Mouse (Mus musculus): ENCODE measurements at regions not wholly inside any gene's neighbourhood (a gene's known extent, or its start where the extent isn't known, plus 50 kb on each side); places are given as distances from the start of the nearest gene placed in this dataset.

DNA sequence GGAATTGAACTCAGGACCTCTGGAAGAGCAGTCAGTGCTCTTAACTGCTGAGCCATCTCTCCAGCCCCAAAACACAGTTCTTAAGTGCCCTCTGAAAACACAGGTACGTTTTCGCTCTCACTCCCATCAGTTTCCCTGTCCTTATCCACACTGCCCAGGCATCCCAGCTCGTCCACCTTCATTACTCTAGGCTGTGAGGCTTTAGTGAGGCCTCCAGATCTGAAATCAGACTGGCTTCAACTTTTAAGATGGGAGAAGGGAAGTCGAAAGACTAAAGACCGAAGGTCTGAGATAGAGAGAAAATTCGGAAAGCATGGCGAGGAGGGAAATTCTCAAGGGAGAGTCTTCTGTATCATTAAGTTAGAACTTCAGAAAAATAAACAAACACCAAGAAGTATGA, 54.8 kb upstream of the Tet2 start:
- no peak for DNase-seq (ENCODE audit: low spot score in 2 of 2)

DNA sequence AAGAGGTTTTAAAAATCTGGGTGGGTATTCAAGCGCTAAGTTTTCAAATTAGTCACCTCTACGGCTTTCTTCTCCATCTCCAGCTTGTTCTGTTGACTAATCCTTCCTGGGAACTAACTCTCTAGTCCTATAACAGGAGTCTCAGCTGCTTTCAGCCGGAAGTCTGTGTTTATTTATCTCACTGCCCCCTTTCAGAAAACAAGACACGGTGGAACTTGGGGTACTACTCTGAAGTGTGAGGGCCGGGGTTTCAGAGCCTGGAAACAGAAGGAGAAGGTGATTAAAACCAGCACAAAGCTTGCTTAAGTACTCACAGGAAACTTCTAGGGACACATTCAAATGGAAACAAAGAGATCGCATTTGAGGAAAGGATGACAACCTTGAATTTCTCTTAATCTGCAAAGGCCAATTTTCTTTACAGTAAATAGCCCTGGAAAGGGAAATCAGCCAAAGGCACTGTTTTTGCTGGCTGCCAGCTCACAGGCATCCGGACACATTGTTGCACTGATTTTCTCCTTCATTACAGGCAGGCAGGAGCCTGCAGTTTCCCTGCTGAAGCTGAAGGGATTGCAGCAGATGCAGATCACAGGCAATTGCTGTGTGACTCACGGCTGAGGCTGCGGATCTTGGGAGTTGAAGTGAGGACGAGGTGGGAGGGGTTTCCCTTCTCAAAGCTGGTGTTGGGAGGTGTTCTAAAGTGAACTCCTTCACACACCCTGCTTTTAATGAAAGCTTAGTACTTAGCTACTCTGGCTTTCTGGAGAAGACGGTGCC, 55.7 kb upstream of the Tet2 start:
- DNase-seq (ENCODE audit: low spot score in 2 of 2): peak in 1 of 2 experiments; percentile 31

DNA sequence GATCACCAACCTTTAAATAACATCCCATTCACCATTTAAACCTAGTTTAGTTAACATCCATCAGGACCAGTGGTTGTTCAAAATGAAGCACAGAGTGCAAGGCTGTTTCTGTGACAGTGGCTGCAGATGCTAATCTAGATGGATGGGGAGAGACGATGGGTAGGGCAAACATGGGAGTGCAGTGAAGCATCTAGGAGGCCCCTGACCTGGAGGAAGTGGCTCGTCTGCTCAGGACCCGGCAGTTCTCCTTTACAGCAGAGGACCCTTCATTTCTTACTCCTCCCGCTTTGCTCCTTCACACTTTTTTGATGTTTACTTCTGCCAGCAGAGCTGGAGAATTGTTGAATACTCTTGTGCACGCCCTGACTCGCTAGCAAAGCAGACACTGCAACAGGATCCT, 60.5 kb upstream of the Tet2 start:
- no peak for DNase-seq (ENCODE audit: low spot score in 2 of 2)

DNA sequence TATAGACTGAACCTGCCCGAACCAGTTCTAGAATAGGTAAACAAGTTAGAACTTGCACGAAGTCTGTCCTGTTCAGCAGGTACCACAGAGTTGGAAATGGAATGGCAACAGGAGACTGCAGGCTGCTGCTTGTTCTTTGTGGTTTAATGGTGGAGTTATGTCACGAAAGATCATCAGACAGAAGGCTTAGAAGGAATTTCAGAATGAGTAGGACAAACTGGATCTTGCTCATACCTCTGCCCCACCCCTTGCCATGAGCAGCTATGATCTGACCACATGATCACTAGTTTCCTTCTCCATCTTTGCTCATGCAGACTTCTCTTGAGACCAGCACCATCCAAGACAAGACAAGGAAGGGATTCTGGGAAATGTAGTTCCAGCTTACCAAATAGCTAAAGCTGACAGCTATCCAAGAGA, 63.9 kb upstream of the Tet2 start:
- no peak for DNase-seq (ENCODE audit: low spot score in 2 of 2)

DNA sequence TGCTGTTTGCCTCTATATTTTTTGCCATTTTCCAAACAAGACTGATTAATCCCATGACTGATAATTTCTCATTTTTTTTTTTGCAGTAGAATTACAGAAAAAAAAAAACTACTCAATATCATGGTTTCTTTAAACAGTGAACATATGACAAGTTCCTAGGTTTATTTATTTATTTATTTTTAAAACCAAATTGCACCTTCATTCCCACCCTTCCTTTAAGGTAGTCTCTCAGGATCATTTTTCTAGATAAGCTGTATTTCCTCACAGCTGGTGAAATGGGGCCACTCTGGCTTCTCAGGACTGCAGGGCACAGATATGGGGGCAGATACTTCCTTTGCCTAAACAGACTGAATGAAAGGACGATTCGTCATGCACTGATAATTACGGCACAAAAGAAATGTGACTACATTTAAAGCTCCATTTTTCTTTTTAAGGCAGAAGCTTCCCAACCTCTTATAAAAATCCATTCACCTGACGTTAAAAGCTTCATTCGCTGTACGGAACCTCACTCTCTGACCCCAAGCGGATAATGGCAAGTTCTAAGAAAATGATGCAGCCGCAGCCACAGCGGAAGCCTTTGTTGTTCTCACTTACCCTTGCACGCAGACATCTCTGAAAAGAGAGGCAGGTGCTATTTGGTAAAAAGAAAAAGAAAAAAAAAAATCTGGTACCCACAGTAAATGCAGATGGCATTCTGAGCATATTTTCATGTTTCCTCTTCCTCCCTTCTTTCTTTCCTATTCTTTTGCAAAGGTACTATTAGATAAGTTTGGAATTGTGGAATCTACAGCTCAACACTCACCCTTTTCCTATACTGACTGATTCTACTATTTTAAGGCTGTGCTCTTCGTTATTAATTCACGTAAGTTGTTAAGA, 69.1 kb upstream of the Tet2 start:
- DNase-seq (ENCODE audit: low spot score in 2 of 2): no peak

DNA sequence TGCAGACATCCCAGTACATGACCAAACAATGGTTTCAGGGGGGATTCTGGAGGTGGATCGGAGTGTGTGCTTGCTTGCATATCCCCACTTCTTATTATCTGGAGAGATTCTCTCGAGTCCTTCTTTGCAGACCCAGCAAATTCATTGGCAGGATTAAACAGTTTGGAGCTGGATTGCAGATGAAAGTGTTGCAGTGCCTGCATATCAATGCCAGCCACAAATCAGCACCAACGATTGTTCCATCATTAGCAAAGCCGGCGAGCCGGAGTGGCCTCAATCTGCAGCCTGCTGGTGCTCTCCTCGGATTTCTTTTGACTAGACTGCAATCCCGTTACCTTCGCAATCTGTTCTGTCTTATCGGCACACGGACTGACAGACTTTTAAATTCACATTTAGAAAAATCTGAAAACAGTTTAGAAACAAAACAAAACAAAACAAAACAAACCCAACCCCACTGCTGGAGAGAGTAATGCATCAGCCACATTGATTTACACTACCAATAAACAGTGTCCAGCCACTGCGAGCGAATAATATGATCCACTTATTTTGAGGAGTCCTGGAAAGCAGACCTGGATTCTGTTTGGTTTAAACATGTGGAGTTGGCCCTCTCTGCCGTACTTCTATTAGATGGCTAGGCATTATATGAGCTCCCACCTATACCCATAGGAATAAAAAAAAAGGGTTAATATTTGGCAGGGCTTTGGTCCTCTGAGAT, 69.9 kb upstream of the Tet2 start:
- no peak for DNase-seq (ENCODE audit: low spot score in 2 of 2)

DNA sequence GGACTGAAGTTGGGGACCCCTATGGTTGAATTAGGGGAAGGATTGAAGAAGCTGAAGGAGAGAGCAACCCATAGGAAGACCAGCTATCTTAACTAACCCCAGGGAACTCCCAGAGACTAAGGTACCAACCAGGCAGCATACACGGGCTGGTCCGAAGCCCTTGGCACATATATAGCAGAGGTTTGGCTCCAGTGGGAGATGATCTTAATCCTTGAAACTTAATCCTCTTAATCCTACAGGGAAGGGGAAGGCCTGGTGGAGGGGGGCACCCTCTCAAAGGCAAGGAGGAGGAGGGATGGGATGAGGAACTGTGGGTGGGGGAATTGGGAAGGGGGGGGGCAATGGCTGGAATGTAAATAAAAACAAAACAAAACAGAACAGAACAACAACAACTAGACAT, 72.1 kb upstream of the Tet2 start:
- no peak for DNase-seq (ENCODE audit: low spot score in 2 of 2)

DNA sequence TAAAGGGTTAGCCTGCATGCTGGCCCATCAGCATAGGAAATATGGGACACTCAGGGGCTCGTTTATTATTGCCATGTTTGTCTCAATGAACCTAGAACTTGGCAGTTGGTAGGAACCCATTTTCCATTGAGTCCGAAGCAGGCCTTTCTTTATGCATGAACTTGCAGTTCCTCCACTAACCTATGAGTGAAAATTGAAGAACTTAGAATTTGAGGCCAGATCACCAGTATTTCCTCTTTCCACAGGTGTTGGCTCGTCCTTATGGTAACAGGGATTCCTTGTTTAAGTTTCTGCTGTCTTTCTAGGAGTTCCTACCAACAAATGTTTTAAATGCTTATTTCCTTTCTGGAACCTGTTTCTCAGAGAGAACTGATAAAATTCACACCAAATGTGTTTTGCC, 73.6 kb upstream of the Tet2 start:
- no peak for DNase-seq (ENCODE audit: low spot score in 2 of 2)

DNA sequence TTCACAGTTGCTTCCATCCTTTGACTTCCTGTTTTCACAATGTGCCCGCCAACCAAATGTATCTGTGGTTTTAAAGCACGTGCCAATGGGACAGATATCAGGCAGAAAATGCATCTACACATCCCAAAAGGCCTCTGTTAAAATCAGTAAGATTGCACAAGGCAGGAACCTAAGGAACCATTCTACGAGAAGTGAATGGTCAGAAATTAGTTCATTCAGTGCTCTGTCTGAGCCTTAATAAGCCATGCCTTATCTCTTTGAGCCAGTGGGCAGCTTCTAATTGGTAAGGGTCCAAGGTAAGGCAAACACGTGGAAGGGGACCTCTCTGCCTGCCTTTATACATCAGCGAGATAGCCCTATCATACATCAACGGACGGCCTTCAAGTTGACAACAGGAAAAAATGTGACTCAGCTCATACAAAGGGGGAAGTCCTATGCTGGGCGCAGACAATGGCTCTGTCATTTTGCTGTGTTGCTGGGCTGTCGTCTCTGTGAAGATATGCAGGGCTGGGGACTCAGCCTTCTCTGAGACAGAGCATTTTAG, 78.3 kb upstream of the Tet2 start:
- no peak for DNase-seq (ENCODE audit: low spot score in 2 of 2)

DNA sequence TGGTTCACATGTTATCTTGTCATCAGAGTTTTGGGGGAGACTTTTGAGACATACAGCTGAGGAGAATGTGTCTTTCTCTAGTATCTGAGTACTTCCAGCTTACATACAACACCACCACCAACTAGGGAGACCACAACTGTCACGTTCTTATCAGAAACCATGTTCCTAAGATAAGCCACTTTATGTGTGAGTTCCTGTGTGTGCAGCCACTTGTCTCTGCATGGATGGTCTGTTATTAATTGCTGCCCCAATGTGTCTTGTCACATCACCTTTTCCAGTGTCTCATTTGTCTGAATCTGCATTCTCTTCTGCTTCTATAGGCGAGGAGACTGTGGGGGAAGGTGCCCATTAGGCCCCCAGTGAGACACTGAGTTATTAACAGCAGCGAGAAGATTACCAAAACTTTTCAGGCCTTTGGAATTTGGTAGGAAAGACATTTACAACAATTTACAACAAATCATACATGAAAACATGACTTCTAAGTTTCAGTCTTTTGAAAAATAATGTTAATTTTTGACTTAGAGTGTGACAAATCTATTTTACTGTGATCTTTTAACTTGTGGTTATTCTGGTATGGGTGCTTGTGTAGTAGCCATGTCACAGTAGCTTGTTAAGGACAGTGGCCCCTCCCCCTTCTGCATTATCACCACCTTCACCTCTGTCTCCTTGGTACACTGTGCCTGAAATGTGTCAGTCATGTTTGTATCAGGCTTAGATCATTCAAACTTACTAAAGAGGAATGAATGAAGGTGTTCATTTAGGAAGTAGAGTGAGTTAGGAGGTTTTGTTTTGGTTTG, 79.3 kb upstream of the Tet2 start:
- DNase-seq (ENCODE audit: low spot score in 2 of 2): no peak

DNA sequence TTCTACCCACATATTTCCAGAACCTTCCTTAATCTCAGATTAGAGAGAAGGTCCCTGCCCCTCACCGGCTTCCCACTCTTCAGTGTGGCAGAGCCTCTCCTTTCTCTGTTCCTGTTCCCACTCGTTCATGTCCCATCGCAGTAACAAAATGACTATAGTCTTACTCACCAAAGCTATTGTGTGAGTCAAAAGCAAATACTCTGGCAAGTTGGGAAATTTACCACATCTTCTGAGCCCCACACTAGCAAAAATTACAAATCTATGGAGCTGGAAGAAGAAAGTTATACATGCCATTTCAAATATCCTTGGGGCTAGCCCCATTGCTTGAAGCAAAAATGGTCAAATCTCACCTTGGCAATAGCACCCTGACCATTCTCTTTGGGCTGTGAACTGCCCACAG, 80.1 kb upstream of the Tet2 start:
- DNase-seq (ENCODE audit: low spot score in 2 of 2): no peak

DNA sequence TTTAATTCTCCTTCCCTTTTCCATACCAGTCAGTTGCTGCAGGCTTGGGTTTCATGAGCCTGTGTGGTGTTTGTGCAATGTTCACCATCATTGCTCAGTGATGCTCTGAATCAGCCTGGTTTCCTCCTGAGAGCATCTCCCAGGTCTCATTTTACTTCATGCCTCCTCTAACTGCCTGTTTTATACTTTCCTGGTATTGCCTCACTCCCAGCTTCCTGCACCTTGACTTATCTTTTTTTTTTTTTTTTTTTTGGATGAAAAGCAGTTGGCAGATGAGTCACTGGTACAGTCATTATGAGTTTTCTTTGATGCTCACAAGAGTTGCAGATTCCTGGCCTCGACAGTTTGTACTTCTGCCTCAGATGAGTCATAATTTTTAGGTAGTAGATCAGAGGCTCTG, 81.5 kb upstream of the Tet2 start:
- DNase-seq (ENCODE audit: low spot score in 2 of 2): no peak

DNA sequence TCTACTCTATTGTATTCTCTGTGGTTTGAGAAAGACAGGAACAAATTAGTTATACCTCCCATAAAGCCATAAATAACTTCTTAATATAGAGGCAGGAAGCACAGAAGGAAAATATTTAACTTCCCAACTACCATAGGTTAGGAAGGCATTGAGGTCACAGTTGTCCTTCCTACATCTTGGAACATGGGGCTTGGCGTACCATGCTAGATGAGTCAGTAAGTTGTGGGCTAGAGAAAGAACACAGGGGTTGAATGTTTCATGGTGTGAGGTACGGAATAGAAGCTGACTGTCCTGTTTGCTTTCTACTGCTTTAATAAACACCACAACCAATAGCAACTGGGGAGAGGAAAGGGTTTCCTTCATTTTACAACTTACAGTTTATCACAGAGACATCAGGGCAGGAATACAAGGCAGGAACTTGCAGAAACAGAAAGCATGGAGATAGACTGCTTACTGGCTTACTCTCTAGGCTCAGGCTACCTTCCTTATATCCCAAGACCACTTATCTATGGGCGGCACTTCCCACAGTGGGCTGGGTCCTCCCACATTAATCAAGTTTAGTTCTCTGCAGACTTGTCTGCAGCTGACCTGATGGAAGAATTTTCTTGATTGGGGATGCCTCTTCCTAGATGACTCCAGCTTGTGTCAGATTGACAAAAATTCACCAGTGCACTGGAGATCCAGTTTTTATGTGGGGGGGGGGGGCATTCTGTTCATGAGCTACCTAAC, 82.3 kb upstream of the Tet2 start:
- DNase-seq (ENCODE audit: low spot score in 2 of 2): no peak

DNA sequence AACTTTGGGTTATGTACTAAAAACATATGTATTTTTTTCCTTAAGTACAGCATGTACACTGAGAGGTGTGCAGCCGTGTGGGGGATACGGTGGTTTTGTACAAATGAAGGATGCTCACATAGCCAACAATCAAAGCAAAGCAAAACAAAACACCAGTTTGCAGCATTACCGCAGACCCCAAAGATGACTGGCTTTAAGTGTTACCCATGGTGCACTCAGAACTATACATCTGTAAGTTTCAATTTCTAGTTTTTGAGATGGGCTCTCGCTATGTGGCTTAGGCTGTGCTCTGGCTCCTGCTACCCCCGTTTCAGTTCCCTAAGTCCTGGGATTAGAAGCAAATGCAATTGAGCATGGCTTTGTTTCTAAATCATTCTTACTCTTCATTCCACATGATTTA, 89.4 kb upstream of the Tet2 start:
- DNase-seq (ENCODE audit: low spot score in 2 of 2): no peak

DNA sequence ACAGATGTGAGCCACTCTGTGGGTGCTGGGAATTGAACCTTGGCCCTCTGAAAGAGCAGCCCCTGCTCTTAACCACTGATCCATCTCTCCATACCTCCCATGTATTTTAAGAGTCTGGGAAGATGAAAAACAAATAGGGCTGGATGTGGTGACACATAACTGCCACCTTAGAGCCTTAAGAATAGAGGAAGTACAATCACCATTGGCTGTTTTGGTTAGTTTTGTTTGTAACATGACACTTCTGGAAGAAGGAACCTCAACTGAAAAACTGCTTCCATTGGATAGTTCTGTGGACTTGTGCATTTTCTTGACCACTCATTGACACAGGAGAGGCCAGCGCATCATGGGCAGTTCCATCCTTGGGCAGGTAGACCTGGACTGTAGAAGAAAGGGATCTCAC, 100.7 kb upstream of the Tet2 start:
- no peak for DNase-seq (ENCODE audit: low spot score in 2 of 2)

DNA sequence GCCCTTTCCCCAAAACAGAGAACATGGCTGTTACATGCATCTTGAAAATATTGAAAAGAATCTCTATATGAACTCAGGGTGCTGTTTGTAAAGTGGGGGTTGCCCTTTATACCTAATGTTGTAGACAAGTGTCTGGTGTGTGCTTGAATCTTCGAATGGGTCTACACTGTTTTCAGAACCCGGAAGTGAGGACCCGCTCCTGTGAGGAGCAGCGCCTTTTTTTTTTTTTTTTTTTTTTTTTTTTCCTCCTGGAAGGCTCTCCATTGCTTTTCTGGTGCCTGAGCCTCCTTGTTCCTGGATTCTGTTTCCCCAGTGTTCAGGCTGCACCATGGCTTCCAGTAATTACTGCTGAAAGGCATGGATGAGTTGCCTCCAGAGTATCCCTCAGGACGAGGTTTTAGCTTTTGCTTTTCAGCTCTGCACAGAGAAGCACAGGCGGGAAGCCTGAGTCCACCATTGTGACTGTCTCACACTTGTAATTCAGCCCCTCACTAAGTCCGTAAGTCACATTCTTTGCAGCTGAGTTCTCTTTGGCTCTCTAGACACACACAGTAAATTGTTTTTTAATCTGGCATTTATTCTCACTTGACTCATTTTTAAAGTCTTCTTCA, 101.6 kb upstream of the Tet2 start:
- no peak for DNase-seq (ENCODE audit: low spot score in 2 of 2)

DNA sequence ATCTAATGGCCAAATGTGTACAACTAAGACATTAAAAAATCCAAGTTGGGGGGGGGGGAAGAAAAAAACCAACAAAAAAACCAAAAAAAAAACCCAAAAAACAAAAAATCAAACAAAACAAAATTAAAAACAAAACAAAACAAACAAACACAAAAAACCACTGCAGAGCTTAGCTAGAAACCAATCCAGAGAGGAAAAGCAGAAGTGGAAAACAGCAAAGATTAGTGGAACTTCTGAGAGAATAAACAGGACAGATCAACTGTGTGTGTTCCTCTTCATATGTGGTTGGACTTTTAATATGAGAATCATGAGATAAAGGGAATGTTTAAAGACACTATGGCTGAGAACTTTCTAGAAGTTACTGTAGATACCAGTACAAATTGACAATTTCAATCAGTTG, 105.1 kb upstream of the Tet2 start:
- DNase-seq (ENCODE audit: low spot score in 2 of 2): no peak

DNA sequence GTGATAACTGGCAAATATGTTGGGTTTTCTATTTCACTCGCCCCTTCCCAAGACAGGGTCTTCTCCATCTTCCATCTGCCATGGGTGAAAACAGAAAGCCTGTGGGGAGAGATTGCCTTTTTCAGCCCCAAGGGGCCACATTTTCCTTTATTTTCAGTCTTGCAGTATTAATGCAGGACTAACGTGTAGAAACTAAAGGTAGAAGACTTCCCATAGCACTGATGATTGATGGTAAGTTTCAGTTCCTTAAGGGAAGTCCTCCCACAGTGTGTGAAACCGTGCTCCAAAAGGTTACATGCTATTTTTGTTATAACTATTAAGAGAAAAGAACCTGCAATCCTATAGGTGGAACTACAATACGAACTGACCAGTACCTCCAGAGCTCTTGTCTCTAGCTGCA, 107.1 kb upstream of the Tet2 start:
- no peak for DNase-seq (ENCODE audit: low spot score in 2 of 2)

DNA sequence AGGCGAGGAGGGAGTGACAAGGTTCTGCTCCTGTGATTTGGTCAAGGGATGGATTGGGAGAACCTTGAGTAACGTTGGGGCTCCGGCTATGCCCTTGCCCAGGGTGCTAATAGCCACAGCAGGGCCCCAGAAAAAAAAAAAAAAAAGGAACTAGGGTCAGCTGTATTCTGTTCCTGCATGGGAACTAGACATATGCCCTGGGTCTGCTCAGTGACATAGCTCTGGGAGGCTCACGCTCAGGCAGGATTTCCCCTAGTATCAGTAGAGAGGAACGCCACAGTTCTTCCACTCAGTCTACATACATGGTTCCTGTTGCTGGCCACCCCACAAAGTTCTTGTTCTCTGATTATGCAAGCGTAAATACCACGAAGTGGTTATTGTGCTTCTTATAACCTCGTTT, 114.8 kb upstream of the Tet2 start:
- DNase-seq (ENCODE audit: low spot score in 2 of 2): no peak

DNA sequence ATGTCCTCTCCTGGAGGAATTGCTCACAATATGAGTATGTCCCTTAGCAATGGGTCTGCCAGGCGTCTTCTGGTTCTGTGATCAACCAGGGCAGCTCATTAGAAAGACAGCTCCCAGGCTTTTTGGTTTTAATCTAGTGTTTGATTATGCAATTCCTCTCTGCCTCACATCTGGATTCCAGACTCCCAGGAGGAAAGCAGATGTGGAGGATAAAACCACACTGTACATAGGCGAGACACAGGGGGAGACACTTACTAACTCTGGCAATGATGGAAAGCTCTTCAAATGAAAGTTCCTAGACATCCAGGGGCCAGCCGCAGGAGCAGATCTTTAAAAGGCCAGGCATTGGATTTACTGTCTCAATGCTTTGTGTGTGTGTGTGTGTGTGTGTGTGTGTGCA, 116.4 kb upstream of the Tet2 start:
- no peak for DNase-seq (ENCODE audit: low spot score in 2 of 2)

All from adrenal gland, postnatal 4 days (tissue).